Mouse (Mus musculus): Measurements from ENCODE around the gene Atp2b4. TPM values are rescaled to one million over a fixed set of nuclear protein-coding genes. Genes with fewer than 3 reads are reported as not detected.

The Atp2b4 gene
- total and polyA plus RNA-seq, 3 experiments: 18.8 to 21.1 TPM; not detected in 1

GRCm38 (mm10) chr1:133697935-133698620 is 102.8 kb downstream of the Atp2b4 start:
- Histone ChIP-seq H3K9me3 (replicated peaks; ENCODE audit: insufficient read depth, low read length) (no peaks in the 10 kb centered on the region), H3K9ac (ENCODE audit: control insufficient read depth, low read depth, low read length, poor library complexity, severe bottlenecking) (no peak overlapping the region), H3K4me1 (ENCODE audit: control insufficient read depth in 1 of 2, insufficient read depth in 2 of 2, low read length in 2 of 2) (no peaks in the 10 kb centered on the region), H3K79me2 (ENCODE audit: control insufficient read depth, insufficient read depth, low read length, poor library complexity) (no peaks in the 10 kb centered on the region), H3K36me3 (ENCODE audit: control insufficient read depth in 1 of 2, insufficient read depth in 2 of 2, low read length in 2 of 2) (no peaks in the 10 kb centered on the region), H3K4me3 (ENCODE audit: control insufficient read depth in 1 of 2, insufficient read depth in 1 of 2, low read depth in 2 of 2, low read length in 2 of 2) (no peak overlapping the region), H3K27ac (ENCODE audit: control insufficient read depth, low read depth, low read length) (no peak overlapping the region), H3K27me3 (ENCODE audit: control insufficient read depth in 1 of 2, insufficient read depth in 2 of 2, low read length in 2 of 2) (no peaks in the 10 kb centered on the region)
- no peak for TF ChIP-seq KAT2A (conservative IDR thresholded peaks at IDR 0.05; ENCODE audit: low read depth, low read length)
- DNase-seq (ENCODE audit: low read depth, low spot score): no peak

- no peaks in the 10 kb centered on the region for H3K36me3 ChIP-seq (ENCODE audit: control insufficient read depth in 1 of 2, insufficient read depth in 2 of 2, low read length in 2 of 2)
- no peak for DNase-seq (ENCODE audit: low read depth, low spot score)
- no peaks in the 10 kb centered on the region for H3K4me1 ChIP-seq (ENCODE audit: control insufficient read depth in 1 of 2, insufficient read depth in 2 of 2, low read length in 2 of 2)
- H3K79me2 ChIP-seq (ENCODE audit: control insufficient read depth, insufficient read depth, low read length, poor library complexity): no peaks in the 10 kb centered on the region
- no peaks in the 10 kb centered on the region; a peak in 1 of 4 replicates for H3K27me3 ChIP-seq (ENCODE audit: control insufficient read depth in 1 of 2, insufficient read depth in 2 of 2, low read length in 2 of 2)
- H3K4me3 ChIP-seq (ENCODE audit: control insufficient read depth in 1 of 2, insufficient read depth in 1 of 2, low read depth in 2 of 2, low read length in 2 of 2): no peak overlapping the region
- no peak overlapping the region for H3K9ac ChIP-seq (ENCODE audit: control insufficient read depth, low read depth, low read length, poor library complexity, severe bottlenecking)
- no peak for TF ChIP-seq KAT2A (conservative IDR thresholded peaks at IDR 0.05; ENCODE audit: low read depth, low read length)
- TF ChIP-seq SIN3A (IDR thresholded peaks at IDR 0.05; ENCODE audit: low read length): no peak
- no peak for TF ChIP-seq MXI1 (IDR thresholded peaks at IDR 0.05; ENCODE audit: low read depth, low read length)
- TF ChIP-seq RAD21 (IDR thresholded peaks at IDR 0.05; ENCODE audit: low read depth, low read length): no peak
- TF ChIP-seq UBTF (IDR thresholded peaks at IDR 0.05; ENCODE audit: borderline replicate concordance, insufficient read depth, low read depth, low read length): no peak
- TF ChIP-seq USF1 (IDR thresholded peaks at IDR 0.05; ENCODE audit: low read depth, low read length): no peak
- no peak for TF ChIP-seq MEF2A (IDR thresholded peaks at IDR 0.05; ENCODE audit: extremely low read depth, insufficient replicate concordance, low read depth, low read length, poor library complexity, severe bottlenecking)
- H3K9me3 ChIP-seq (replicated peaks; ENCODE audit: insufficient read depth, low read length): no peaks in the 10 kb centered on the region
- H3K27ac ChIP-seq (ENCODE audit: control insufficient read depth, low read depth, low read length): no peak overlapping the region
Observed at GRCm38 (mm10) chr1:133695901-133696300, 104.9 kb downstream of the Atp2b4 start.

GRCm38 (mm10) chr1:133694876-133695275 is 106.0 kb downstream of the Atp2b4 start:
- Histone ChIP-seq H3K9me3 (replicated peaks; ENCODE audit: insufficient read depth, low read length) (no peaks in the 10 kb centered on the region), H3K27ac (ENCODE audit: control insufficient read depth, low read depth, low read length) (no peak overlapping the region), H3K27me3 (ENCODE audit: control insufficient read depth in 1 of 2, insufficient read depth in 2 of 2, low read length in 2 of 2) (no peaks in the 10 kb centered on the region; a peak in 2 of 4 replicates), H3K9ac (ENCODE audit: control insufficient read depth, low read depth, low read length, poor library complexity, severe bottlenecking) (no peak overlapping the region), H3K4me1 (ENCODE audit: control insufficient read depth in 1 of 2, insufficient read depth in 2 of 2, low read length in 2 of 2) (no peaks in the 10 kb centered on the region), H3K79me2 (ENCODE audit: control insufficient read depth, insufficient read depth, low read length, poor library complexity) (no peaks in the 10 kb centered on the region), H3K36me3 (ENCODE audit: control insufficient read depth in 1 of 2, insufficient read depth in 2 of 2, low read length in 2 of 2) (no peaks in the 10 kb centered on the region), H3K4me3 (ENCODE audit: control insufficient read depth in 1 of 2, insufficient read depth in 1 of 2, low read depth in 2 of 2, low read length in 2 of 2) (no peak overlapping the region)
- DNase-seq (ENCODE audit: low read depth, low spot score): no peak
- TF ChIP-seq E2F4 (IDR thresholded peaks at IDR 0.05; ENCODE audit: borderline replicate concordance, low read depth, low read length): no peak
- no peak for TF ChIP-seq RAD21 (IDR thresholded peaks at IDR 0.05; ENCODE audit: low read depth, low read length)
- no peak for TF ChIP-seq MAZ (IDR thresholded peaks at IDR 0.05; ENCODE audit: low read depth, low read length)
- TF ChIP-seq GABPA (IDR thresholded peaks at IDR 0.05; ENCODE audit: low read depth, low read length): no peak
- TF ChIP-seq NRF1 (IDR thresholded peaks at IDR 0.05; ENCODE audit: insufficient read depth, low read depth, low read length, poor library complexity, severe bottlenecking): no peak
- no peak for TF ChIP-seq CHD2 (IDR thresholded peaks at IDR 0.05; ENCODE audit: low read length)
- TF ChIP-seq CHD1 (IDR thresholded peaks at IDR 0.05; ENCODE audit: low read depth, low read length): no peak
- TF ChIP-seq KAT2A (conservative IDR thresholded peaks at IDR 0.05; ENCODE audit: low read depth, low read length): no peak

Measured in MEL (cell line).